Comparison of ENCODE assay signal across 13 mouse cellular contexts in genomic region chr16:91433329-91433933, GRCm38 (mm10). TPM values are rescaled to one million over a fixed set of nuclear protein-coding genes. Genes with fewer than 3 reads are reported as not detected.
DNase-seq lines count a peak whose midpoint lies in the region; ATAC-seq lines count a peak whose summit lies in the region.
"Had no signal": no experiment of that assay in that cellular context is flagged by ENCODE, and none has a peak within 500 bp of the region (broad histone marks: within the 10 kb centered on the region; RNA-seq: fewer than 3 reads in every experiment).

No protein-coding gene starts in this region.

- H3K9me3 ChIP-seq in lung, embryonic 16.5 days (ENCODE audit: control insufficient read depth, low read length), result no peaks in the 10 kb centered on the region
- no peaks in the 10 kb centered on the region for H3K9me3 ChIP-seq in liver, embryonic 16.5 days (replicated peaks; ENCODE audit: control insufficient read depth, low read length)
- H3K9me3 ChIP-seq: forebrain, embryonic 12.5 days; hindbrain, embryonic 15.5 days; limb, embryonic 15.5 days had no signal

- 37% methylated on average over 8 of the region's 8 CpGs for WGBS in lung, embryonic 16.5 days
- 29% methylated on average over 8 of the region's 8 CpGs for WGBS in liver, embryonic 16.5 days (ENCODE audit: insufficient replicate concordance)

- 0 out of 2 replicates have a peak, but pooled peaks cover 3% of the 10 kb centered on the region for H3K4me1 ChIP-seq in lung, embryonic 16.5 days (replicated peaks; ENCODE audit: control insufficient read depth, insufficient read depth, low read length)
- H3K4me1 ChIP-seq in liver, embryonic 16.5 days (ENCODE audit: control insufficient read depth, low read depth, low read length), result peaks cover 24% of the 10 kb centered on the region
- H3K4me1 ChIP-seq: hindbrain, embryonic 15.5 days had no signal

- H3K27me3 ChIP-seq in lung, embryonic 16.5 days (ENCODE audit: control insufficient read depth, insufficient read depth, low read depth, low read length), result no peaks in the 10 kb centered on the region
- H3K27me3 ChIP-seq in liver, embryonic 16.5 days (ENCODE audit: control insufficient read depth, insufficient read depth, low read depth, low read length), result no peaks in the 10 kb centered on the region
- H3K27me3 ChIP-seq: forebrain, embryonic 12.5 days; hindbrain, embryonic 15.5 days; limb, embryonic 15.5 days had no signal

- no peak overlapping the region for H3K9ac ChIP-seq in lung, embryonic 16.5 days (ENCODE audit: low read length)
- peak overlapping the region; percentile 29; the same call in 1 of the 2 replicates for H3K9ac ChIP-seq in liver, embryonic 16.5 days (ENCODE audit: low read depth, low read length)
- H3K9ac ChIP-seq: forebrain, embryonic 12.5 days; hindbrain, embryonic 15.5 days; limb, embryonic 15.5 days had no signal

- H3K27ac ChIP-seq in lung, embryonic 16.5 days (ENCODE audit: low read length), result no peak overlapping the region
- peak overlapping the region; percentile 42 for H3K27ac ChIP-seq in liver, embryonic 16.5 days (ENCODE audit: low read length)
- H3K27ac ChIP-seq: forebrain, embryonic 12.5 days; hindbrain, embryonic 15.5 days; limb, embryonic 15.5 days had no signal

- peak; percentile 56; the same call in 1 of the 2 replicates for ATAC-seq in lung, embryonic 16.5 days (ENCODE audit: low read depth)
- ATAC-seq in activated CD4-positive, CD25-positive, alpha-beta regulatory T cell, adult 4 months, result peak; percentile 94
- peak; percentile 71 for ATAC-seq in liver, embryonic 16.5 days (ENCODE audit: low read depth)

- H3K4me2 ChIP-seq in lung, embryonic 16.5 days (ENCODE audit: low read depth, low read length), result no peak overlapping the region
- no peak overlapping the region for H3K4me2 ChIP-seq in liver, embryonic 16.5 days (ENCODE audit: low read depth, low read length)
- H3K4me2 ChIP-seq: forebrain, embryonic 12.5 days; hindbrain, embryonic 15.5 days; limb, embryonic 15.5 days had no signal

- no peaks in the 10 kb centered on the region for H3K36me3 ChIP-seq in lung, embryonic 16.5 days (ENCODE audit: control insufficient read depth, insufficient read depth, low read length)
- H3K36me3 ChIP-seq in liver, embryonic 16.5 days (ENCODE audit: control insufficient read depth, insufficient read depth), result no peaks in the 10 kb centered on the region
- H3K36me3 ChIP-seq: forebrain, embryonic 12.5 days; hindbrain, embryonic 15.5 days; limb, embryonic 15.5 days had no signal

- no peak for DNase-seq in lung, postnatal 10 days
- peak; percentile 52 to 57 for DNase-seq in thymus, postnatal 10 days (ENCODE audit: low spot score in 2 of 2)
- DNase-seq in cerebellum, postnatal 4 days (ENCODE audit: low spot score in 2 of 2), result no peak
- DNase-seq in right cerebral cortex, postnatal 10 days (ENCODE audit: low spot score in 2 of 2), result no peak
- DNase-seq in layer of hippocampus, postnatal 10 days (ENCODE audit: low spot score in 2 of 2), result no peak

- no peak overlapping the region for H3K4me3 ChIP-seq in lung, embryonic 16.5 days (ENCODE audit: low read length)
- no peak overlapping the region for H3K4me3 ChIP-seq in liver, embryonic 16.5 days (ENCODE audit: low read depth, low read length)
- H3K4me3 ChIP-seq: forebrain, embryonic 12.5 days; hindbrain, embryonic 15.5 days; limb, embryonic 15.5 days; myocyte had no signal

RNA-seq across cellular contexts. Expression of gene Il10rb, which starts 27.5 kb away (rescaled TPM):
- 56.8 and 61.5 TPM in 2 replicates for polyA plus RNA-seq in lung, embryonic 16.5 days (2015; fragmentation: Nextera tagmentation; extraction: Ambion mirVana)
- 100 to 1,000 TPM; 108 to 129 TPM for polyA plus RNA-seq in activated CD4-positive, CD25-positive, alpha-beta regulatory T cell, adult 4 months (2017; shearing (Covaris generic))
- polyA plus RNA-seq in liver, embryonic 16.5 days (2015; fragmentation: Nextera tagmentation; extraction: Ambion mirVana), result 32.3 and 33.6 TPM in 2 replicates
- 1 to 10 TPM; 7.4 to 8.6 TPM for total RNA-seq in layer of hippocampus, postnatal 10 days (2021)

RNA-seq across cellular contexts. Expression of gene Gm21970, which starts 41.9 kb away (rescaled TPM):
- not detected in 2 replicates for polyA plus RNA-seq in lung, embryonic 16.5 days (2015; fragmentation: Nextera tagmentation; extraction: Ambion mirVana)
- 1 to 10 TPM in 1 of 2 experiments, not detected in 1; 1.9 TPM for polyA plus RNA-seq in activated CD4-positive, CD25-positive, alpha-beta regulatory T cell, adult 4 months (2017; shearing (Covaris generic))
- polyA plus RNA-seq in liver, embryonic 16.5 days (2015; fragmentation: Nextera tagmentation; extraction: Ambion mirVana), result not detected in 2 replicates
- 1 to 10 TPM in 1 of 2 experiments, not detected in 1; 1.1 TPM for total RNA-seq in layer of hippocampus, postnatal 10 days (2021)
- total RNA-seq: layer of hippocampus, adult 18-20 months had no signal
- polyA plus RNA-seq: forebrain, embryonic 12.5 days; hindbrain, embryonic 15.5 days; limb, embryonic 15.5 days; myocyte had no signal

RNA-seq across cellular contexts. Expression of gene Ifnar1, which starts 51.6 kb away (rescaled TPM):
- 65.0 and 69.3 TPM in 2 replicates for polyA plus RNA-seq in lung, embryonic 16.5 days (2015; fragmentation: Nextera tagmentation; extraction: Ambion mirVana)
- polyA plus RNA-seq in activated CD4-positive, CD25-positive, alpha-beta regulatory T cell, adult 4 months (2017; shearing (Covaris generic)), result 10 to 100 TPM; 87.0 to 90.6 TPM
- 21.3 and 25.0 TPM in 2 replicates for polyA plus RNA-seq in liver, embryonic 16.5 days (2015; fragmentation: Nextera tagmentation; extraction: Ambion mirVana)
- total RNA-seq in layer of hippocampus, postnatal 10 days (2021), result 10 to 100 TPM; 63.7 to 70.6 TPM

Comparison
In these comparisons a context has a peak if more than half of its experiments do, and no peak if none do; other contexts are left out.
1. DNase-seq: peak in thymus, postnatal 10 days (2 of 2); none in lung, postnatal 10 days (single experiment), cerebellum, postnatal 4 days (0 of 2), right cerebral cortex, postnatal 10 days (0 of 2) and layer of hippocampus, postnatal 10 days (0 of 2).
2. Peak in every context shown above with its lines, with median percentiles within 50 percentile points of each other: ATAC-seq.